Mouse (Mus musculus) kidney, postnatal 25 days (tissue): ENCODE measurements around the gene Hist1h3e.
"Not testable (repeated sequence)": the region's sequence is repeated elsewhere in the genome, so short reads cannot be mapped to it uniquely, and the experiment has no call there.

Experiments used
- DNase-seq, 2 experiments: peaks; one replicate each; pipeline ENCODE4 v3.0.0; 2021; ENCODE audit warnings: mixed read lengths in 2 of 2

The Hist1h3e gene

DNA sequence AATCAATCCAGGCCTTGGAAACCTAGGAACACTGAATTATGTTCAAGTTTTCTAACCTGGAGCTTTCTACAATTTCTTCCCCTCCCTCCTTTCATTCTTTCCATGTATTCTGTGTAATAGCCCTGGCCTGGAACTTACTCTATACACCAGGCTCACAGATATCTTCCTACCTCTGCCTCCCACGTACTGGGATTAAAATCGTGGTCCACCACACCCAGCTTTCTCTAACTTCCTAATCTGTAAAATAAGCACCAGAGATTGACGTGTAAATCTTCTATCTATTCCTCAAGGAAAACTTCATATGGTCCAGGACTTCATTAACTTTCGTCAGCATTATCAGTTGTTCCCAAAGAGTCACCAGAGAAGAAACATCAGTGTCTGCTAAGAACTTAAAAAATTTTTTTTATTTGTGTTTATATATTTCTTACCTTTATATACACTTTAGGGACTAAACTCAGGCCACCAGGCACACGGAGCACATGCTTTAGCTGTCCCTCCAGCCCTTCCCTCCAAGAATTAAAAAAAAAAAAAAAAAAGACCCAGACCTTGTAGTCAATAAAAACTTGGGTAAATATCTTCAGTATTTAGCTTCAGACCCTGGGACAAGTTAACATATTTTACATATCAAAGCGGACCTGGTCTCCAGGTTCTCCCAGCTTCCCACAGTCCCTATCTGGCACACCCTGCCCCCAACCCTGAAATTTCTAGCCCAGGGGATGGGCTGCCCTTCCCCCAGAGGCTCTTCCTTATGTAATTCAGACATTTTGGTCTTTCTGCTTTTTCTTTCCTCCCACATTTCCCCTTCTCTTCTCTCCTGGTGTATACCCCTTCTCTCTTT, 20.3 kb upstream of the Hist1h3e start:
- no peak for DNase-seq

DNA sequence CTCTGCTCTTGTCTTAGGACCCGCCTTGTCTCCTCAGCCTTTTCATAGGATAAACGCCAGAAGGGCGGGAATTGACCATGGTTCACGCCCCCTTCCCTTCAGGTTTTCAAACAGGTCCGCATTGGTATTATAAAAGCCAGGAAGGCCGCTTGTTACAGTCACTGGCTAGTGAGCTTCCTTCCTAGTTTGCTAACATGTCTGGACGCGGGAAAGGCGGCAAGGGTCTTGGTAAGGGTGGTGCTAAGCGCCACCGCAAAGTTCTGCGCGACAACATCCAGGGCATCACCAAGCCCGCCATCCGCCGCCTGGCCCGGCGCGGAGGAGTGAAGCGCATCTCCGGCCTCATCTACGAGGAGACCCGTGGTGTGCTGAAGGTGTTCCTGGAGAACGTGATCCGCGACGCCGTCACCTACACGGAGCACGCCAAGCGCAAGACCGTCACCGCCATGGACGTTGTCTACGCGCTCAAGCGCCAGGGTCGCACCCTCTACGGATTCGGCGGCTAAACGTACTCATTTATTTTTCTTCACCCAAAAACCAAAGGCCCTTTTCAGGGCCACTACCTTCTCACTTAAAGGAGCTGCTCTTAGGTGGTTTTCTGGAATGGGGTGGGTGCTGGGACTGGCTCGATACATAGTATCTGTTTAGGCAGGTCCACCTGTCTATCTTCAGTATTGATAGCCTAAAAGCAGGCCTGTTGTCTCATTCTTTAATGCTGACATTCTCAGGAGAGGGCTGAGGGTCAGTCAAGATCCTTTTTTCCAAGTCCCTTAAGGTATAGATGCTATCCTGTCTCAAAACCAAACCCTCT, 19.4 kb upstream of the Hist1h3e start, which contains the start of gene Hist1h4d:
Gene Hist1h4d, plus strand, starts transcription at position 191 of the 811 bp plus-strand sequence.
- peak; percentile 96 for DNase-seq

DNA sequence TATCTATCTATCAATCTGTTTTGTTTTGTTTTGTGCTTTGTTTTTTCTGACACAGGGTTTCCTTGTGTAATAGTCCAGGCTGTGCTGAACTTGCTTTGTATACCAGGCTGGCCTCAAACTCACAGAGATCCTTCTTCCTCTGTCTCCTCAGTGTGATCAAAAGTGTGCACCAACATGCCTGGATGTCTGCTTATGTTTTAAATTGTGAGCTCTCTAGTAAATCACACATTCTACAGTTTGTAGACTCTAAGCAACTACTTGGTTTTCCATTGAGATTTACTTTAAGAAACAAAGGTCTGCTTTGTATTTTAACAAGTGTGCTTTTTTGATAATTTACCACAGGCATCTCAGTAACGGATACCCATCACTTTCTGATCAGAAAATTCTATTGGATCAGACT, 15.7 kb upstream of the Hist1h3e start:
- DNase-seq, result no peak

DNA sequence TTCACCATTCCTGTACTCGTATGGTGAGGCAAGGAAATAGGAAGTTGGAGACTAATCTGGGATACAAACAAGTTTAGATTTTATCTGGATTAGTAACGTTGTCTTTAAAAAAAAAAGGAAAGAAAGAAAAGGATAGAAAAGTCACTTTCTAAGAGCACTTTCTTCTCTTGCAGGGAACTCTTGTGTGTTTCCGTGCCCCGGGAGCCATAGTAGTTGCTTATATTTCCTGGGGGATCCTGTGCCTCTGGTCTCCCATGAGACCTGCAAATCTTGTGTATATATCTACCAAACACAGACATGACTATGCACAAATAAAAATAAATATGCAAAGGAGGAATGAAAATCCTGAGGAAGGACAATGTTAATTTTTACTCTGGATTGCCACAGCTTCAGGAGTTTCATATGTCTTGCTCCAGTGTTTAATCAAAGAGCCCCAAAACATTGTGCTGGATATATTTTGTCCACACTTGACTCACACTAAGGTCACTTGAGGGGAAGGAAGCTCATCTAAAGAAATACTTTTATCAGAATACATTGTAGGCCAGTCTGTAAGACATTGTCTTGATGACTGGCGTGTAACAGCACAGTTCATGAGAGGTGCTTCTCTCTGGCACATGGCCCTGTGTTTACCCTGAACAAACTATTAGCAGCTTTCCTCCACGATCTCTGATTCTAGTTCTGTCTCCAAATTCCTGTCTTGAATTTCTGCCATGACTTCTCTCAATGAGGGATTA, 14.9 kb upstream of the Hist1h3e start:
- no peak for DNase-seq

DNA sequence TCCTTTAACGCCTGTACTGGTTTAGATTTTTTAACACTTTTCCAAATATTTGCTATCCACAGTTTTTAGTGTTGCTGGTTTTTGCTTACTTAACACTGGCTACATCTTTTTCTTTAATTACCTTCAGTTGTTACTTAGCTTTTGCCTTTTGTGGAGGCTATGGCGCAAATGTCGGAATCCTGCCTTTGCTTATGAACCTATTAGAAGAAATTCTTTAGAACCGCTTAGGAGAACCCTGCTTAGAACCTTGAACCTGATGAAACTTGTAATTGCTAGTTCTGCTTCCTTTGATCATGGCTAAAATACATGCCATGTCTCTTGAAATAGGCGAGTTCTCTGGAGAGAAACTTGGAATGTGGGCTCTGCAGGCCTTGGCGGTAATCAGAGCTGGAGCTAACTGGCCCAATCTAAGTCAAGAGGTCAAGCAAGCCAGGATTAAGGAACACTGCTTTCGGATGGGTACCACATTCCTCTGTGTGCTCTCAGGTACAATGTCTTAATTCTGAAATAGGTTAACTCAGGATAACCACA, 14.2 kb upstream of the Hist1h3e start:
- no peak for DNase-seq

DNA sequence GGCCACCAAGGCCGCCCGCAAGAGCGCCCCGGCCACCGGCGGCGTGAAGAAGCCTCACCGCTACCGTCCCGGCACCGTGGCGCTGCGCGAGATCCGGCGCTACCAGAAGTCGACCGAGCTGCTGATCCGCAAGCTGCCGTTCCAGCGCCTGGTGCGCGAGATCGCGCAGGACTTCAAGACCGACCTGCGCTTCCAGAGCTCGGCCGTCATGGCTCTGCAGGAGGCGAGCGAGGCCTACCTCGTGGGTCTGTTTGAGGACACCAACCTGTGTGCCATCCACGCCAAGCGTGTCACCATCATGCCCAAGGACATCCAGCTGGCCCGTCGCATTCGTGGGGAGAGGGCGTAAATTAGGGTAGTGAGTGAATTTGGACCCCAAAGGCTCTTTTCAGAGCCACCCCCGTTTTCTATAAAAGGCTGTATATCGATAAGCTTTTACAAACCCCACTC, 13.7 kb upstream of the Hist1h3e start:
- DNase-seq, result not testable (repeated sequence)

DNA sequence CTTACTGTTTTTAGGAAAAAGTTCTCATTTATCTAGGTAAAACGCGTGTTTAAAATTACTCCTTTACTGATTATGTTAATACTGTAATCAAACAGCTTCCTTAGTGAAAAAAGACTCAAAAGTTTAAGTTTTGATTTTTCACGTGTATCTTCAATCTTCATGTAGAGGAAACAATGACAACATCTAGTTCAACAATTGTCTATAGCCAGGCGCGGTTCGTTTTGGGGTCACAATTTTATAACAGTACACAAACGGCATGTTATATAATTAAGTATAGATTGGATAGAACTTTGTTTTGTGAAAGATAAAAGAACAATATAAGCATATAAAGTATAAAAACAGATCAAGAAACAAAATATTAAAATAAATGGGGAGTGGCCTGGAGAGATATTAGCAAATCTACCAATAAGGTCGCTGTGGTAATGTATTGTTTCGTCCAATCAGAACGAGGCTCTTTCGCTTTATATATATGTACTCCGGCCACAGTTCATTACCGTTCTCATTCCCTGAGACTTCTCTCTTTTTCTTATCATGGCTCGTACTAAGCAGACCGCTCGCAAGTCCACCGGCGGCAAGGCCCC, 13.2 kb upstream of the Hist1h3e start, which contains the start of gene Hist1h3d:
Gene Hist1h3d, plus strand, starts transcription at position 493 of the 581 bp plus-strand sequence.
- no peak for DNase-seq

DNA sequence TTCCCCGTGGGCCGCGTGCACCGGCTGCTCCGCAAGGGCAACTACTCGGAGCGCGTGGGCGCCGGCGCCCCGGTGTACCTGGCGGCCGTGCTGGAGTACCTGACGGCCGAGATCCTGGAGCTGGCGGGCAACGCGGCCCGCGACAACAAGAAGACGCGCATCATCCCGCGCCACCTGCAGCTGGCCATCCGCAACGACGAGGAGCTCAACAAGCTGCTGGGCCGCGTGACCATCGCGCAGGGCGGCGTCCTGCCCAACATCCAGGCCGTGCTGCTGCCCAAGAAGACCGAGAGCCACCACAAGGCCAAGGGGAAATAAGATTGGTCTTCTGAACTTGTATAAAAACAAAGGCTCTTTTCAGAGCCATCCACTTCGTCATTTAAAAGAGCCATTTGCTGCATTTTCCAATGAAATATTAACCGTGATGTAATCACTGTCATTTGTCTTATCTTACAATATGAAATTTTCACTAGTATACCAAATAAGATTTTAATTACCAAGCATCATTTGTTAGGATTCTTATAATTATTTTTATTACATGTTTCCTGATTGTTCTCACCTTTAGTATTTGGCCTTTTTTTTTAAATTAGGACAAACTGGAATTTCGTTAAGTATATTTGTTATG, 12.5 kb upstream of the Hist1h3e start:
- DNase-seq, result not testable (repeated sequence)

DNA sequence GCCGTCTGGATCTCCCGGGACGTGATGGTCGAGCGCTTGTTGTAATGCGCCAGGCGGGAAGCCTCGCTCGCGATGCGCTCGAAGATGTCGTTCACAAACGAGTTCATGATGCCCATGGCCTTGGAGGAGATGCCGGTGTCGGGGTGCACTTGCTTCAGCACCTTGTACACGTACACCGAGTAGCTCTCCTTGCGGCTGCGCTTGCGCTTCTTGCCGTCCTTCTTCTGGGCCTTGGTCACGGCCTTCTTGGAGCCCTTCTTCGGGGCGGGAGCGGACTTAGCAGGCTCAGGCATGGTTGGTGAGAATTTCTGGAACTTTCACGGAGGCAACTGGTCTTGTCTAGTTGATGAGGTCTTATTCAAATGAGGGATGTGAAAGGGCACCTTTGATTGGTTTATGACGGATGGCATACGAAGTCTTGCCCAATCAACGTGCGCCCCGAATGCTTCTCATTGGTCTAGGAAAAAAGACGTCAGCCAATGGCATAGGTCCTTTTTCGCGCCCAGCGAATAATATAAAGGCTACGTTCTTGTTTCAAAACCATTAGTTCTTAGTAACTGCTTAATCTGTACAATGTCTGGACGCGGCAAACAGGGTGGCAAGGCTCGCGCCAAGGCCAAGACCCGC, 11.8 kb upstream of the Hist1h3e start, which contains the start of the genes Hist1h2bf and Hist1h2ad:
Gene Hist1h2bf, minus strand, starts transcription at position 299 of the 627 bp plus-strand sequence.
Gene Hist1h2ad, plus strand, starts transcription at position 484 of the 627 bp plus-strand sequence.
- DNase-seq, result peak; percentile 90 to 94

DNA sequence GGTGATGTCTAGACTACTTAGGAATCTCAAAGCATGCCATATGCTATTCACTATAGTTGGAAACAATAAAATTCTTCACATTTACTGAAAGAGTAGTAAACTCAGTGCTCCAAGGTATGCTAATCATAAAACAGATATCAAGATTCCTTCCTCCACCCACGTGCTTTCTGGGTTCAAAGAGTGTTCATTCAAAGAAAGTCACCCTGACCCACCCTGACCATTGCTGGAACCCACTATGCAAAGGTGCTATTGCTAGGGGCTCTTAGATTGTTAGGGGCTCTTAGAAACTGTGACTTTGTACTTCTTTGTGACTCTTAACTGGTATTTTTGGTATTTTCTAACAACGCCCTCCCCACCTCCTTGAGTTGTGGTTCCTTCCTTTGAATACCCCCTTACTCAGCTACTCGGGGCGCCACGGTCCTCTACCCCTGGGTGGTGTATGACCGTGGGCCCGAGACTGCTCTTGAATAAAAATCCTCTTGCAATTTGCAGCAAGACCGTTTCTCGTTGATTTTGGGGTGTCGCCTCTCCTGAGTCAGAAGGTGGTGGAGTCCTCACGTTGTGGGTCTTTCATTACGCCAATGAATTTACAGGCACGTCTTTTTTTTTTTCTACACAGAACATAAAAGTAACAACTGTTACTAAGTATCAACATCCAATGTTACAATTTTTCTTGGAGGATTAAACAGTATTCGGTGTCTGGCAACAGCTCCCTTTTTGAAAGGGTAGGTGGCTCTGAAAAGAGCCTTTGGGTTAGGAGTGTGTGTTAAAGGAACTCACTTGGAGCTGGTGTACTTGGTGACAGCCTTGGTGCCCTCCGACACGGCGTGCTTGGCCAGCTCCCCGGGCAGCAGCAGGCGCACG, 11.1 kb upstream of the Hist1h3e start:
- DNase-seq, result not testable (repeated sequence)

DNA sequence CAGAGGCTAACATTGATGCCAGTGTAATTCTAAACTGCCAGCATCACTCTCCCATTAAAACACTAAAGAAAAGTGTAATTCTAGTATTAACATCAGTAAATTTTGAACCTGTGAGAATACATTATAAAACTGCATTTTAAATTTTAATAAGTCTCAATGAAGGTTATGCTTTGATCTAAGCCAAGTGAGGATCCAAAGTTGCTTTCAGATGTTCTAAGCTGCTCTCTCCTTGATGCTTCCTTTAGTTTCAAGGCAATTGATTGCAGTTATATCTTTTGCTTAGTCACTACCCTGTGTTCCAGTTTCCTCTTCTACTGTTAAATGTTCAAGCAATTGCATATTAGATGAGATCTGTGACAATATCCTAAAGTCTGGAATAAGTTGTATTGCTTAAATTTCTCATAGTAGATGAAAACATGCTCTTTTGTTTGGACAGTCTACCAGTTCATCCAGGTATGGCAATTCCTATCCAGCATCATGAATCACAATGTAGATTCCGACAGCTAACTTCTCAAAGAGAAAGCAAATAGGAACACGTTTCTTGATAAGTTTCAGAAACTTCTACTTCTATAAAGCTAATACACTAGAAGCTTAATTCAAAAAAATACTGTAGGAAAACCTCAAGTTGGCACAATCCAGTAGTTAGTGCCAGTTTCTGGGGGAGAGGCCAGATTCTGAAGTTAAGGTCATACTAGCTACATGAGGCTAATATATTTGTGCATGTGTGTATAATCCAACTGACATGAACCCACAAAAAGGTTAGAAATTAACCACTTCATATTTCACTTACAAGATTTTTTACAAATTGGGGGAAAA, 10.3 kb upstream of the Hist1h3e start:
- DNase-seq, result no peak

DNA sequence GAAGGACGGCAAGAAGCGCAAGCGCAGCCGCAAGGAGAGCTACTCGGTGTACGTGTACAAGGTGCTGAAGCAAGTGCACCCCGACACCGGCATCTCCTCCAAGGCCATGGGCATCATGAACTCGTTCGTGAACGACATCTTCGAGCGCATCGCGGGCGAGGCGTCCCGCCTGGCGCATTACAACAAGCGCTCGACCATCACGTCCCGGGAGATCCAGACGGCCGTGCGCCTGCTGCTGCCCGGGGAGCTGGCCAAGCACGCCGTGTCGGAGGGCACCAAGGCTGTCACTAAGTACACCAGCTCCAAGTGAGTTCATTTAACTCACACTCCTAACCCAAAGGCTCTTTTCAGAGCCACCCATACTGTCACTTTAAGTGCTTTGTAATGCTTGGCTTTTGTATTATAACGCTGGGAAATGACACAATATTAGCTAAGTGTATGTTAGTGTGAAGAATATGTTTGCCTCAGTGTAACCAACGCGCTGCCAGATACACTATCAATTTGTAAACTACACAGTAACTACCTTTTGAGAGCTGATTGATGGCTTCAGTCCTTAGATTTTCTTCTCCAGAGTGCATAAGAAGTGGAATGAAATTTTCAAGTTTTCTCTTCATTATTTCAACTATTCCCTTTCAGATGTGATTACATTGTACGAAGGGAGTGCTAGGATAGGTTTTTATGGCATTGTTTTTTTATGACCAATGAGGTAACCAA, 9.5 kb upstream of the Hist1h3e start:
- DNase-seq, result not testable (repeated sequence)

DNA sequence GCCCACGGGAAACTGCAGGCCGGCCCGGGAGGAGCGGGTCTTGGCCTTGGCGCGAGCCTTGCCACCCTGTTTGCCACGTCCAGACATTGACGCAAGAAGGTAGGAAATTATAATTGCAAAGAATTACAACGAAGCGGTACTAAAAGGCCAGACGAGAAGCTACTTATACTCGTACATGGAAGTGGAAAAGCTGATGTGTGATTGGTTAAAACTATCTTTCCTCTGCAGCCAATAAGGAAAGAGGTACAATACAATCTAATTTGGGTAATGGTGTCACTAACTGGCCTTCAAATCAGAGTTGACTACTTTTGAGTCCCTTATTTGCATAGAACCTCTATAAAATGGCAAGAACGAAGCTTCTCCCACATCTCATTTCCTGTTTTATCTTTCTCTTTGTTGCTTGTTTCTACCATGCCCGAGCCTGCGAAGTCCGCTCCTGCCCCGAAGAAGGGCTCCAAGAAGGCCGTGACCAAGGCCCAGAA, 8.9 kb upstream of the Hist1h3e start, which contains the start of the genes Hist1h2ae and Hist1h2bg:
Gene Hist1h2ae, minus strand, starts transcription at position 199 of the 482 bp plus-strand sequence.
Gene Hist1h2bg, plus strand, starts transcription at position 375 of the 482 bp plus-strand sequence.
- peak in 1 of 2 experiments; percentile 60 for DNase-seq

DNA sequence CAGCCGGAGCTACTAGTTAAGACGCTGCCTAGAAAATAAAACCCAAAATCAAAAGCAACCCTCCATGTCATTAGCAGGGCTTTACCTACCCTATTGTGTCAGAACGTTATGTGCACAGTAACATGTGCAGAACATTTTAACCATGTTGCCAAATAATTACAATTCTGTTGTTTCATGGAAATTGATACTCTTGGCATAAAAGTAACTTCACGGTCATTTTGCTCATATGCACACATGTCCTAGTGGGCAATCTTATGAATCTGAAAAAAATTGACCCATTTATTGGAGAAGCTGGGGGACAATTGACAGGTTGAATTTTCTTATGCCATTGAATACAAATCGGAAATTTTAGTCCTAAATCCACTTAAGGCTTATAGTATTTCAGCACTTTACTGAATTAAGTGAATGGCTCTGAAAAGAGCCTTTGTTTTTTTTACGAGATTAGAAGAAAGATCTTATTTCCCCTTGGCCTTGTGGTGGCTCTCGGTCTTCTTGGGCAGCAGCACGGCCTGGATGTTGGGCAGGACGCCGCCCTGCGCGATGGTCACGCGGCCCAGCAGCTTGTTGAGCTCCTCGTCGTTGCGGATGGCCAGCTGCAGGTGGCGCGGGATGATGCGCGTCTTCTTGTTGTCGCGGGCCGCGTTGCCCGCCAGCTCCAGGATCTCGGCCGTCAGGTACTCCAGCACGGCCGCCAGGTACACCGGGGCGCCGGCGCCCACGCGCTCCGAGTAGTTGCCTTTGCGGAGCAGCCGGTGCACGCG, 8.3 kb upstream of the Hist1h3e start:
- not testable (repeated sequence) for DNase-seq

DNA sequence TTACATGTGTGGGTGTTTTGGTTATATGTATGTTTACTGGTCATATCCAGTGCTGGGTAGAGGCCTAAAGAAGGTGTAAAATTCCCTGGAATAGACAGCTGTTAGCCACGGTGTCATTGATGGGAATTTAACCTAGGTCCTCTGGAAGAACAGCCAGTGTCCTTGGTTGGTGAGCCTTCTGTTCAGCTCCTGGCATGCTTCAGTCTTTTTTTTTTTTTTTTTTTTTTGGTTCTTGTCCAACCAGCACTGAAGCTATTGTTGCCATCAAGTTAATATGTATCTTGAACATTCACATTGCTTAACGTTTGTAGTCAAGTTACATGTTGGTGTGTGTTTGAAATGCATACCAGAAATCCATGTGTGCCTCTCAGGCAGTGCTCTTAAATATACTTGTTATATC, 2.3 kb upstream of the Hist1h3e start:
- DNase-seq, result no peak

DNA sequence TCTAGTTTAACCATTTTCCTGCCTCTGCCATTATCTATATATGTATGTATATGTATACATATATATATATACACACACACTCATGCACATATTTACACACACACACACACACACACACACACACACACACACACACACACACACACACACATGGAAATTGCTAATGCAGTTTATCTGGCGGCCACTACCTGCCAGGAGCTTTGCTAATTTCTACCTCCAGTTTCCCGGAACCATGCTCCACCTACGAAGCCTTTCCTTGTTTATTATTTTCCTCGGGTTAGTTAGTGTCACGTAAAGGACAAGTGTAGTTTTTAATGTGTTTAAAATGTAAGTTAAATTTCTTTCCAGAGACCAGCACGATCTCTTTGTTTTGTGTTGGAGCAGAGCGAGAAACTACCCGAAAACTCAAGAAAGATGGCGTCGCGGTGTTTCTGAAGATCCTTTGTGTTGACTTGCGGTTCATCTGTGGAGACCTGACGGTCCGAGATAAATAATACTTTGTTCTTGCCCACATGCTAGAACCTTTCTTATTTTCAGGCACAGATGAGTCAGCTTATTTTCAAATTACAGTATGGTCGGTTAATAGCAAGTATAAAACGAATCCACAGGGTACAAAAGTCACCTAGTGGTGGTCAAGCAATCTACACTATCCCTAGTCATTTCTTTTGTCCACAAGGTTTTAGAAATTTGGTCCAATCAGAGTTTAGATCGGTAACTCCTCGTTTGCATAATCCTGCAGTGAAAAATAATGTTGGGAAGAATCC, 712 bp upstream of the Hist1h3e start:
- peak in 1 of 2 experiments; percentile 45 for DNase-seq
